Mouse (Mus musculus) hindbrain, embryonic 15.5 days (tissue): ENCODE measurements around the gene Hmcn2. TPM values are rescaled to one million over a fixed set of nuclear protein-coding genes. Genes with fewer than 3 reads are reported as not detected.

Experiments
- ATAC-seq: fragments of 200-750 bp; cut with Nextera tagmentation; 2 replicates; pipeline ENCODE4 v1.8.0; 2017; ENCODE audit warnings: low read depth, moderate number of reproducible peaks, moderate TSS enrichment; ENCODE audit not compliant: low FRiP score
- H3K27ac ChIP-seq: fragments of 300-500 bp; sonication (generic); replicated peaks from 2 replicates; pipeline ENCODE4 v1.5.1; 2015; ENCODE audit warnings: mild to moderate bottlenecking, inconsistent platforms
- H3K27me3 ChIP-seq: fragments of 300-500 bp; sonication (generic); 2 replicates; pipeline ENCODE4 v1.6.1; 2015; ENCODE audit warnings: control low read depth, inconsistent platforms
- H3K36me3 ChIP-seq: fragments of 300-500 bp; sonication (generic); 2 replicates; pipeline ENCODE4 v1.6.1; 2015; ENCODE audit warnings: control low read depth, inconsistent platforms
- H3K4me1 ChIP-seq: fragments of 300-500 bp; sonication (generic); replicated peaks from 2 replicates; pipeline ENCODE4 v1.6.1; 2015; ENCODE audit warnings: control low read depth, inconsistent platforms
- H3K4me2 ChIP-seq: fragments of 300-500 bp; sonication (generic); 2 replicates; pipeline ENCODE4 v1.6.1; 2015; ENCODE audit warnings: moderate library complexity, mild to moderate bottlenecking, inconsistent platforms
- H3K4me3 ChIP-seq: fragments of 300-500 bp; sonication (generic); 2 replicates; pipeline ENCODE4 v1.5.1; 2015; ENCODE audit warnings: mild to moderate bottlenecking, inconsistent platforms
- H3K9ac ChIP-seq: fragments of 300-500 bp; sonication (generic); 2 replicates; pipeline ENCODE4 v1.6.1; 2015; ENCODE audit warnings: inconsistent platforms
- H3K9me3 ChIP-seq: fragments of 300-500 bp; sonication (generic); 2 replicates; pipeline ENCODE4 v1.6.1; 2016; ENCODE audit warnings: control low read depth, inconsistent platforms
- WGBS: fragments of 180-500 bp; shearing (Covaris S2); methylation state at CpG from one replicate; pipeline ENCODE4 v1.1.7; 2015; 5-methylcytosine and 5-hydroxymethylcytosine counted together
- polyA plus RNA-seq: library from polyadenylated mRNA; unstranded; fragments of >200 nt; fragmentation: Nextera tagmentation; extraction: Ambion mirVana; gene quantifications from 2 replicates; pipeline ENCODE4 v1.2.1, GENCODE M21; 2015

The Hmcn2 gene
- 0.24 and 0.27 TPM in 2 replicates for polyA plus RNA-seq

DNA sequence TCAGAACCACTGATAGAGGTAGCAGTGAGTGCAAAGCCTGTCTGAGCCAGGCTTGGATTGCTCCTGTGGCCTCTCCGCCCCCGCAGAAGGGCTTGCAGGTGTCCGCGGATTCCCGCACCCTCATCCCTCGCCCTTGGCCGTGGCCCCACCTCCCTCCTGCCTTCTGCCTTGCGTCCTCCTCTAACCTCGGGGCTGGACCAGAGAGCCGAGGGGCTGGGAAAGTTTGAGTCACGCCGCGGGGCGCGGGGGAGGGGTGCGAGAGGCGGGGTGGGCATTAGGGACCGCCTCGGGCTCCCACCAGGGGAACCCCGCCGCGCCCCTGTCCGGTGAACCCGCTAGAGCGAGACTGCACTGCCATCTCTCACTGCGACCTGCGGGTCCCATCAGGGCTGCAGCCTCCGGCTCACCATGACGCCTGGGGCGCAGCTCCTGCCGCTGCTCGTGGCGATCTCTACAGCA is at the start of gene Hmcn2:
TSS of gene Hmcn2 (plus strand) at position 409 of the 459 bp plus-strand sequence.
- Histone ChIP-seq H3K27ac (no peak within 1 kb of the TSS), H3K4me2 (peak within 1 kb of the TSS; percentile 51), H3K27me3 (peaks cover 49% of the 10 kb centered on the region), H3K4me1 (peaks cover 8% of the 10 kb centered on the region), H3K4me3 (peak within 1 kb of the TSS; percentile 20), H3K36me3 (no peaks in the 10 kb centered on the region), H3K9me3 (no peaks in the 10 kb centered on the region), H3K9ac (no peak within 1 kb of the TSS)
- WGBS = 1% methylated on average over 33 of the region's 33 CpGs
- ATAC-seq = no peak

DNA sequence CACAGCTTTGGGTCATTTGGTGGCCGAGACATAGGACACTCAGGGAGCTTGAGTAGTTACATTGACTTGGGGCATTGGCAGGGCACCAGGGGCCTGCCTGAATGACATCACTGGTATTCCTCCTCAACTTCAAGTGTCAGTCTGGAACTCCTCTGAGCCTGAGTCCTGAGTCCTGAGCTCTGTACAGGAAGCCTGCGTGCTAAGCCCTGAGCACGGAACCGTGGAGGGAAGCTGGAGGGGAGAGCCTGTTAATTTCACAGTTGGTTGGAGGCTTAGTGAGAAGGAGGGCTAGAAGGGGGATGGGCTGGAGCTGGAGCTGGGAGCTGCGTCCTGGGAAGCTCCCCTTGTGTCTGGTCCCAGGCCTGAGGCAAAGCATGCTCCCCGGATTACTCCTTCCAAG is 46.8 kb upstream of the Hmcn2 start:
- peak overlapping the region; percentile 18; the same call in 1 of the 2 replicates for H3K27ac ChIP-seq
- H3K4me1 ChIP-seq = peaks cover 69% of the 10 kb centered on the region
- H3K9me3 ChIP-seq = no peaks in the 10 kb centered on the region
- H3K9ac ChIP-seq = no peak overlapping the region
- WGBS = 25% methylated on average over 6 of the region's 6 CpGs
- no peak overlapping the region for H3K4me2 ChIP-seq
- no peak overlapping the region for H3K4me3 ChIP-seq
- peak; percentile 13; the same call in 1 of the 2 replicates for ATAC-seq
- H3K27me3 ChIP-seq = no peaks in the 10 kb centered on the region
- H3K36me3 ChIP-seq = 0 out of 2 replicates have a peak, but pooled peaks cover 3% of the 10 kb centered on the region

DNA sequence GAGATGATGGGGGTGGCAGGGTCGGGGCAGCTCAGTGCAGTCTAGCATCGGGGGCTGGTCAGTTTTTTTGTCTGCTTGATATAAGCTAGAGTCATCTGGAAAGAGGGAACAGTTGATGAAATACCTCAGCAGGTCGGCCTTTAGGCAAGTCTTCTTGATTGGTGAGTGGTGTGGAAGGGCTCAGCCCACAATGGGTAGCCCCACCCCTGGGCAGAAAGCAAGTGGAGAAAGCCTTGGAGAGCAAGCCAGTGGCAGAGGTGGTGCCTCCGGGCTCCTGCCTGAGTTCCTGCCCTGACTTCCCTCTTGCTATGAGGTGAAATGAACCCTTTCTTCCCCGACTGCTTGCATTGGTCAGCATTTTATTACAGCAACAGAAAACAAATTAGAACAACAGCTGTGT is 45.6 kb upstream of the Hmcn2 start:
- peak overlapping the region; percentile 15; the same call in 1 of the 2 replicates for H3K27ac ChIP-seq
- WGBS = 42% methylated on average over 5 of the region's 5 CpGs
- no peak for ATAC-seq
- peaks cover 57% of the 10 kb centered on the region for H3K4me1 ChIP-seq
- no peaks in the 10 kb centered on the region for H3K9me3 ChIP-seq
- no peak overlapping the region for H3K9ac ChIP-seq
- H3K36me3 ChIP-seq = 0 out of 2 replicates have a peak, but pooled peaks cover 3% of the 10 kb centered on the region
- H3K27me3 ChIP-seq = no peaks in the 10 kb centered on the region
- H3K4me2 ChIP-seq = no peak overlapping the region
- H3K4me3 ChIP-seq = no peak overlapping the region

DNA sequence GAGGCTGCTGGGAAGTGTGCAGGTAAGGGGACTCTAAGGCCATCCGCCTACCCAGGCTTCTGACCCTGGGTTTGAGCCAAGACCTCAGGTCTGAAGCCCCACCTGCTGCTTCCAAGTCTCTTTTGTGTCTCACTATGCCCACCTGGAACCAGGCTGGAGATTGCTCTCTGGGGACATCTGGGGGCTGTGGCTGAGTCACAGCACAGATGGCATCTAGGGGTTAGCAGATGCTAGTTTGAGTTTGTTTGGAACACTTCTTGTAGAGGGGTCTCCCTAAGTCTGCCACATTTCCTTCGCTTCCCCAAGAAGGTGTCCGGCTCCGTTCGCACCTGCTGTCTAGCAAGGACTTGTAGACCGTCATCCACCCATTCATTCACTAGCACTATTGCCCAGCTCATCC is 45.0 kb upstream of the Hmcn2 start:
- Histone ChIP-seq H3K27ac (peak overlapping the region; percentile 15; the same call in 1 of the 2 replicates), H3K9me3 (no peaks in the 10 kb centered on the region), H3K27me3 (no peaks in the 10 kb centered on the region), H3K36me3 (0 out of 2 replicates have a peak, but pooled peaks cover 3% of the 10 kb centered on the region), H3K4me1 (peaks cover 52% of the 10 kb centered on the region), H3K9ac (no peak overlapping the region), H3K4me2 (no peak overlapping the region), H3K4me3 (no peak overlapping the region)
- ATAC-seq = no peak
- 77% methylated on average over 6 of the region's 6 CpGs for WGBS

DNA sequence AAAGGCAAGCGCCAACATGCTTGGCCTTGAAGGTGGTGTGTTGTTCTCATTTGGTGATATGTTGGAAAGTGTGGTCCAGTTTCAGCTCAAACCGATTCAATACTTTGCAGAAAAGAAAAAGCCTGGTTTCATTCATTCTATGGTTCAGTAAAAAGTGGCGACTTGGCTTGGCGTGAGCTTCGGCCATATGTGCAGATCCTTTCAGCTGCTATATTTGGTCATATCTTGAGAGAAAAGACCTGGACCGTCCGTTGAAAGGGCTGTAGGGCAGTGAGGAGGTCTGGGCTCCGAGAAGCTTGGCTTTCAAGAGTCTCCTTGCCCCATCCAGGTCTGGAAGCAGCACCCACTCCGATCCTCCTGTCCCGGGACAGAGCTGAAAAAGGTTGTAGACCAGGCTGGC is 44.4 kb upstream of the Hmcn2 start:
- Histone ChIP-seq H3K4me2 (no peak overlapping the region), H3K27me3 (no peaks in the 10 kb centered on the region), H3K9me3 (no peaks in the 10 kb centered on the region), H3K4me3 (no peak overlapping the region), H3K36me3 (0 out of 2 replicates have a peak, but pooled peaks cover 3% of the 10 kb centered on the region), H3K9ac (no peak overlapping the region), H3K27ac (no peak overlapping the region), H3K4me1 (peaks cover 45% of the 10 kb centered on the region)
- ATAC-seq = no peak
- WGBS = 97% methylated on average over 10 of the region's 10 CpGs

DNA sequence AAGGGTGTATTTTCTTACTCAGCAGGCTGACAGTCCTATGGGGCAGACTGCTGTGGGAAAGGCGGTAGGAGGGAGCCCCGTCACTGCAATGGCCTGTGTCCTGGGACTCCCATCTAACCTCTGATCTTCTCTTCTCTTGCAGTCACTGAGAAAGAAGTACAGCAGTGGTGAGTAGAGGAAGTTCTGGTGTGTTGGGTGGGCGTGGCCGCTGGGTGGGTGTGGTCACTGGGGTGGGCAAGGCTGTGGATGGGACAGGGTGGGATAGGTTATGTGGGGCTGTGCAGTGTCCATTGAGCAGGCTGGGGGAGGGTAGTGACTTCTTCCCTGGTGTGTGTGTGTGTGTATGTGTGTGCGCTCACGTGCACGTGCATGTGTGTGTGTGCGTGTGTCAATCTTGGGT is 43.7 kb upstream of the Hmcn2 start:
- Histone ChIP-seq H3K9ac (no peak overlapping the region), H3K27ac (no peak overlapping the region), H3K4me3 (no peak overlapping the region), H3K4me1 (peaks cover 39% of the 10 kb centered on the region), H3K36me3 (0 out of 2 replicates have a peak, but pooled peaks cover 3% of the 10 kb centered on the region), H3K9me3 (no peaks in the 10 kb centered on the region), H3K4me2 (no peak overlapping the region), H3K27me3 (no peaks in the 10 kb centered on the region)
- no peak for ATAC-seq
- 94% methylated on average over 8 of the region's 8 CpGs for WGBS

DNA sequence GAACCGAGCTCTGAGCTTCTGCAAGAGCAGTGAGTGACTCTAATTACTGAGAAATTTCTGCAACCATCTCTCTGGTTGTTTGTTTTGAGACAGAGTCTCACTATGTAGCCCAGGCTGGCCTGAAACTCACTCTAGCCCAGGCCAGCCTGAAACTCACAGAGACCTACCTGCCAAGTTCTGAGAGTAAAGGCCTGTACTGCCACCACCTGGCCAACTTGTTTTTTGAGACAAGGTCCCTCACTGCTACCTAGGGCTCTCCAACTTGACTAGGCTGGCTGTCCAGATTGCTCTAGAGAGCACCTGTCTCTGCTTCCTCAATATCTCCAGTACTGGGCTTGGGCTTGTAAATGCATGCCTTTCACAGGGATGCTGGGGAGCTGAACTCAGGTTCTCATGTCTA is 43.1 kb upstream of the Hmcn2 start:
- 85% methylated on average over 1 of the region's 1 CpGs for WGBS
- H3K9me3 ChIP-seq = no peaks in the 10 kb centered on the region
- no peak for ATAC-seq
- peaks cover 33% of the 10 kb centered on the region for H3K4me1 ChIP-seq
- H3K4me2 ChIP-seq = no peak overlapping the region
- no peak overlapping the region for H3K9ac ChIP-seq
- H3K27ac ChIP-seq = no peak overlapping the region
- 0 out of 2 replicates have a peak, but pooled peaks cover 3% of the 10 kb centered on the region for H3K36me3 ChIP-seq
- H3K4me3 ChIP-seq = no peak overlapping the region
- no peaks in the 10 kb centered on the region for H3K27me3 ChIP-seq

DNA sequence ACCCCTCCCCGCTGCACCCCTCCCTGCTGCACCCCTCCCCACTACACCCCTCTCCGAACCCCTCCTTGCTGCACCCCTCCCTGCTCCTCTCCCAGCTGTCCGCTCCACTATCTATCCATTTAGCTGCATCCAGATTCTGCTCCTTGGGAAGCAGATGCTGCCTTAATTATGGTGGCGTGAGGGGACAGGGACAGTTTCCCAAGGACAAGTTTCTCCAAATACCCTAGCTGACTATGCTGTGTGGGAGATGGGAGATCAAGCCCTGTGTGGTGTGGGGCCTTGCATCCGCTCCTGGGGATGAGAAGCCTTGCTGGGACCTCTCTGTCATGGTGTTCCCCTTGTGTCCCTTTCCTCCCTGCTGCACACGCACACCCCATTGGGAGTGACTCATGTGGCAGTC is 39.2 kb upstream of the Hmcn2 start:
- H3K27ac ChIP-seq = no peak overlapping the region
- H3K9ac ChIP-seq = no peak overlapping the region
- H3K36me3 ChIP-seq = peaks cover 14% of the 10 kb centered on the region; the same call in 1 of the 2 replicates
- H3K4me3 ChIP-seq = no peak overlapping the region
- no peak overlapping the region for H3K4me2 ChIP-seq
- 81% methylated on average over 6 of the region's 6 CpGs for WGBS
- no peaks in the 10 kb centered on the region for H3K27me3 ChIP-seq
- no peak for ATAC-seq
- H3K9me3 ChIP-seq = no peaks in the 10 kb centered on the region
- 0 out of 2 replicates have a peak, but pooled peaks cover 8% of the 10 kb centered on the region for H3K4me1 ChIP-seq

DNA sequence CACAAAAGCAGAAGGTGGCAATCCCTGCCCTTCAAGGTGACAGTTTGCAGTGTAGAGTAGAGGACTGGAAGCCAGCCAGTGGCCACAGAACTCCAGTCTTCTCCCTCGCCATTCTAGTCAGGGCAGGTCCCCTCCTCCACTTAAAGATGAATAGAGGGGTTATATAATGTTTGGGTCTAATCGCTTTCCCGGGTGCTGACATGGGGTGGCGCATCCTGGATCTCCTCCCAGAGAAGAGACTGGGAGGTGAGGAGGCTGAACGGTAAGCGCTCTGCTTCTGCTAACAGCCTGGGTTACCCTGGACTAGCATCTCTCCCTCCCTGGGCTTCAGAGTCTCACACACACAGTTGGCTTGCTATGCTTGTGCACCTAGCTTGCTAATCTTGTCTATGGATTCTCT is 36.4 kb upstream of the Hmcn2 start:
- Histone ChIP-seq H3K36me3 (peaks cover 33% of the 10 kb centered on the region), H3K4me2 (no peak overlapping the region), H3K27ac (no peak overlapping the region), H3K4me1 (0 out of 2 replicates have a peak, but pooled peaks cover 8% of the 10 kb centered on the region), H3K27me3 (no peaks in the 10 kb centered on the region), H3K4me3 (no peak overlapping the region), H3K9ac (no peak overlapping the region), H3K9me3 (no peaks in the 10 kb centered on the region)
- ATAC-seq = no peak
- 72% methylated on average over 6 of the region's 6 CpGs for WGBS

DNA sequence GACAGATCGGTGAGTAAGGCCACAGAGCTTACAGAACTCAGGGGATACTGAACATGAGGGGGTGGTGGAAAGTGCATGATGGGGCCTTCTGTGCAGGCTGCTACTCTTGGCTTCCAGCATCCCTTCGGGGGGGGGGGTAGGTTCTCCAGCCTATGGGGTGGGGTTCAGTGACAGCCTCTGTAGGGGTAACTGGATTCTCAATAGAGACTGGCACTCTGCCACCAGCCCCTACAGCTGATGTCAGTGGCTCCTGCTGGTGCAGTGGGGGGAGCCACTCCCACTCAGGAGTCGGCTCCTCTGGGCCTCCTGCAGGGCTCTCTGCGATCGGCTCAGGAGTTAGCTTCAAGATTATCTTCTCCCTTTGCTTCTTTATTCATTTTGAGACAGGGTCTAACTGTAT is 35.7 kb upstream of the Hmcn2 start:
- peaks cover 38% of the 10 kb centered on the region for H3K36me3 ChIP-seq
- no peak overlapping the region for H3K9ac ChIP-seq
- no peak for ATAC-seq
- no peaks in the 10 kb centered on the region for H3K9me3 ChIP-seq
- no peak overlapping the region for H3K27ac ChIP-seq
- 0 out of 2 replicates have a peak, but pooled peaks cover 8% of the 10 kb centered on the region for H3K4me1 ChIP-seq
- no peak overlapping the region for H3K4me2 ChIP-seq
- WGBS = 53% methylated on average over 5 of the region's 5 CpGs
- no peak overlapping the region for H3K4me3 ChIP-seq
- H3K27me3 ChIP-seq = no peaks in the 10 kb centered on the region

DNA sequence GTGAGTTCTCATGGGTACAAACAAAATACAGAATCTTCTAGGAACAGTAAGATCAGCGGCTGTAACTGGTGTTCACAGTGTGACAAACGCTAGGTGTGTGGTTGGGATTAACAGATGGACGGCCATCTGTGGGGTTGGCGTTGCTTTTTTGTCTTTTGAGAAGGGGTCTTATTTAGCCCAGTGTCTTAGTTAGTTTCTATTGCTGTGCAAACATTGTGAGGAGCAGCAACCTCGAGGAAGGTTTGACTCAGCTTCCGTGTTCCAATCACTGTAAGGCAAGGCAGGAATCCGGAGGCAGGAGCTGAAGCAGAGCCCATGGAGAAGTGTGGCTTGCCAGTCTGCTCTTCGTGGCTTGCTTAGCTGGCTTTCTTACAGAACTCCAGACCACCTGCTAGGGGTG is 33.1 kb upstream of the Hmcn2 start:
- WGBS = 80% methylated on average over 8 of the region's 8 CpGs
- 0 out of 2 replicates have a peak, but pooled peaks cover 8% of the 10 kb centered on the region for H3K4me1 ChIP-seq
- H3K4me3 ChIP-seq = no peak overlapping the region
- H3K4me2 ChIP-seq = no peak overlapping the region
- H3K36me3 ChIP-seq = peaks cover 57% of the 10 kb centered on the region
- H3K9ac ChIP-seq = no peak overlapping the region
- no peaks in the 10 kb centered on the region for H3K9me3 ChIP-seq
- no peak for ATAC-seq
- no peaks in the 10 kb centered on the region for H3K27me3 ChIP-seq
- no peak overlapping the region for H3K27ac ChIP-seq

DNA sequence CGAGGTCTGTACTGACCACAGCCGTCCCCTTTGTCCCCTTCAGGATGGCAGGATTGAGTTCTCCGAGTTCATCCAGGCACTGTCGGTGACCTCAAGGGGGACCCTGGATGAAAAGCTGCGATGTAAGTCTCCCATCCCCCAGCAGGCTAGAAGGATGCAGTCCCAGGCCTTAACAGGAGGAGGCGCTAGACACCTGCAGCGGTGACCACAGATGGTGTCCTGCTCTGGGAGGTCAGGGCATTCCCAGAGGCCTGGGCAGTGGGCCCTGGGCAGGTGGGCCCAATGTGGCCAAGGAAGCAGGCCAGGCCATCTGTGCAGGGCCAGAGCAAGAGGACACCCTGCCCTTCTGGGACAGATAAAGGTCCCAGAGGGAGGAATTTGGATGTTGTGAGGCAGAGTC is 31.9 kb upstream of the Hmcn2 start:
- no peak for ATAC-seq
- Histone ChIP-seq H3K4me1 (0 out of 2 replicates have a peak, but pooled peaks cover 5% of the 10 kb centered on the region), H3K4me2 (no peak overlapping the region), H3K4me3 (no peak overlapping the region), H3K27ac (no peak overlapping the region), H3K9ac (no peak overlapping the region), H3K27me3 (no peaks in the 10 kb centered on the region), H3K36me3 (peaks cover 62% of the 10 kb centered on the region), H3K9me3 (no peaks in the 10 kb centered on the region)
- 46% methylated on average over 7 of the region's 7 CpGs for WGBS

DNA sequence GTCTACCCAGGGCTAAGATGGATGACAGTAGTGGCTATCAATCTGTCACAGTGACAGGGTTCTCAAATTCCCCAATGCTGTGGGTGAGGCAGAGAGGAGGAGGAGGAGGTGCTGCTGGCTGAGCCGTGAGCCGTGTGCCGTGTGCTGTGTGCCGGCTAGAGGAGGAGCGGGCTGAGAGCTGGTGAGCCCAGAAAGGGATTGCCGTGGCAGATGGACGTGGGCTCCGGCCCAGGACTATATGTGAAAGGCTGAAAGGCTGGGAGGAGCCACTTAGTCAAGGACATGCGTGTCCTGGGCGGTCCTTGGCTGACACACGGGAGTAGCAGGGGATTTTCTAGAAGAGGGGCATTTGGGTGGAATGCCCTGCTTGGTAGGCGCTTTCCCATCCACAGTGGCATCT is 31.3 kb upstream of the Hmcn2 start:
- ATAC-seq = no peak
- 93% methylated on average over 12 of the region's 12 CpGs for WGBS
- Histone ChIP-seq H3K9me3 (no peaks in the 10 kb centered on the region), H3K4me2 (no peak overlapping the region), H3K36me3 (peaks cover 62% of the 10 kb centered on the region), H3K27me3 (no peaks in the 10 kb centered on the region), H3K27ac (no peak overlapping the region), H3K4me3 (no peak overlapping the region), H3K4me1 (0 out of 2 replicates have a peak, but pooled peaks cover 3% of the 10 kb centered on the region), H3K9ac (no peak overlapping the region)
